Mouse (Mus musculus) embryonic facial prominence, embryonic 10.5 days (tissue): ENCODE measurements at regions not wholly inside any gene's neighbourhood (a gene's known extent, or its start where the extent isn't known, plus 50 kb on each side); places are given as distances from the start of the nearest gene placed in this dataset.

Experiments used
- DNase-seq: peaks from one replicate; pipeline ENCODE4 v3.0.0-alpha.2; 2017; ENCODE audit warnings: low spot score
- H3K27ac ChIP-seq: fragments of 300-500 bp; sonication (generic); replicated peaks from 2 replicates; pipeline ENCODE4 v1.5.1; 2016; ENCODE audit warnings: mild to moderate bottlenecking
- H3K27me3 ChIP-seq: fragments of 300-500 bp; sonication (generic); replicated peaks from 2 replicates; pipeline ENCODE4 v1.6.1; 2016; ENCODE audit warnings: low read depth, mild to moderate bottlenecking; ENCODE audit not compliant: poor library complexity, severe bottlenecking
- H3K36me3 ChIP-seq: fragments of 300-500 bp; sonication (generic); replicated peaks from 2 replicates; pipeline ENCODE4 v1.6.1; 2016; ENCODE audit warnings: mild to moderate bottlenecking, moderate library complexity
- H3K4me1 ChIP-seq: fragments of 300-500 bp; sonication (generic); 2 replicates; pipeline ENCODE4 v1.6.1; 2016
- H3K4me3 ChIP-seq: fragments of 300-500 bp; sonication (generic); 2 replicates; pipeline ENCODE4 v1.5.1; 2016; ENCODE audit warnings: mild to moderate bottlenecking, moderate library complexity
- H3K9me3 ChIP-seq: fragments of 300-500 bp; sonication (generic); 2 replicates; pipeline ENCODE4 v1.6.1; 2016; ENCODE audit warnings: mild to moderate bottlenecking
- WGBS: fragments of 180-500 bp; shearing (Covaris S2); methylation state at CpG from one replicate; pipeline ENCODE4 v1.1.7; 2016; 5-methylcytosine and 5-hydroxymethylcytosine counted together

GRCm38 (mm10) chr8:34614031-34614526 is 502.5 kb upstream of the Gm10131 start:
- Histone ChIP-seq H3K27me3 (no peaks in the 10 kb centered on the region), H3K4me3 (no peak overlapping the region), H3K4me1 (peaks cover 12% of the 10 kb centered on the region), H3K36me3 (no peaks in the 10 kb centered on the region), H3K27ac (no peak overlapping the region), H3K9me3 (no peaks in the 10 kb centered on the region)
- DNase-seq: no peak
- WGBS: 68% methylated on average over 10 of the region's 10 CpGs

GRCm38 (mm10) chr8:34613138-34613537 is 501.6 kb upstream of the Gm10131 start:
- H3K4me3 ChIP-seq: no peak overlapping the region
- H3K27me3 ChIP-seq: no peaks in the 10 kb centered on the region
- 88% methylated on average over 5 of the region's 5 CpGs for WGBS
- no peak for DNase-seq
- H3K27ac ChIP-seq: no peak overlapping the region
- H3K4me1 ChIP-seq: peaks cover 7% of the 10 kb centered on the region
- no peaks in the 10 kb centered on the region for H3K36me3 ChIP-seq
- H3K9me3 ChIP-seq: no peaks in the 10 kb centered on the region

DNA sequence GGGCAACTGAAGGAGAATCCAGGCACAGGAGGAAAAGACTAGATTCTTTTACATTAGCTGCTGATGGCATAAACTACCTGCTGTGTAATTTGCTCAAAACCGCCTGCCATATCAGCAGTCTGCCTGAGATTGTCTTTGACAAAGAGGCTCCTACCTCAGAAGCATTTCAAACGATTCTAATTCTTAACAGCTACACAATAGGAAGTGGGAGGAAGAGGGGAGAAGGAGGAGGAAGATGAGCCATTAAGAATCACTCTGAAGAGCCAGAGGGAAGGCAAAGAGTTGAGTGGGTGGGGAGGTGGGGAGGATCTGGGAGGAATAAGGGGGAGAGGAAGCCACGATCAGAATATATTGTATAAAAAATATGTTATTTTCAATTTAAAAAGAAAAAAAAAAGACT is 500.9 kb upstream of the Gm10131 start:
- peaks cover 4% of the 10 kb centered on the region; the same call in 1 of the 2 replicates for H3K4me1 ChIP-seq
- no peak for DNase-seq

DNA sequence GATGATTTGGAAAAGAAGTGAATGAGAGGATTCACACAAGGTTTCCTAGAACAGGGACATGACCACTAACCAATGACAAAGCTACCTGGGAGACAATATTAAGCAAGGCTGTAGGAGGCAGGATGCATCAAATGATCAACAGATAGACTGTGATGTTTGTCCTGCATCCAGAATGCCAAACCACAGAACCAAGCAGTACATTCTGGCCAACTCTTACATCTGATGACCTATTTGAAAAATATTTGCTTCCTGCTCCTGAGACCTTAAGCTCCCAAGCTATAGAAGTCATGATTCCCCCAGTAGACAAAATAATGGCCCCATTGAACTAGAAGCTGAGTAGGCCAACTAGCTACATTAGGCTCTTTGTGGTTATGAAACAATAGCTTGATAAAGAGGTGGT is 498.6 kb upstream of the Gm10131 start:
- DNase-seq: no peak
- no peak overlapping the region for H3K27ac ChIP-seq
- H3K36me3 ChIP-seq: no peaks in the 10 kb centered on the region
- H3K9me3 ChIP-seq: no peaks in the 10 kb centered on the region
- peaks cover 4% of the 10 kb centered on the region; the same call in 1 of the 2 replicates for H3K4me1 ChIP-seq
- no peaks in the 10 kb centered on the region for H3K27me3 ChIP-seq
- no peak overlapping the region for H3K4me3 ChIP-seq

More for the DNA sequence above, 500.9 kb upstream of the Gm10131 start:
- Histone ChIP-seq H3K9me3 (no peaks in the 10 kb centered on the region), H3K27ac (no peak overlapping the region), H3K4me3 (no peak overlapping the region), H3K27me3 (no peaks in the 10 kb centered on the region), H3K36me3 (no peaks in the 10 kb centered on the region)
- 70% methylated on average over 3 of the region's 3 CpGs for WGBS

DNA sequence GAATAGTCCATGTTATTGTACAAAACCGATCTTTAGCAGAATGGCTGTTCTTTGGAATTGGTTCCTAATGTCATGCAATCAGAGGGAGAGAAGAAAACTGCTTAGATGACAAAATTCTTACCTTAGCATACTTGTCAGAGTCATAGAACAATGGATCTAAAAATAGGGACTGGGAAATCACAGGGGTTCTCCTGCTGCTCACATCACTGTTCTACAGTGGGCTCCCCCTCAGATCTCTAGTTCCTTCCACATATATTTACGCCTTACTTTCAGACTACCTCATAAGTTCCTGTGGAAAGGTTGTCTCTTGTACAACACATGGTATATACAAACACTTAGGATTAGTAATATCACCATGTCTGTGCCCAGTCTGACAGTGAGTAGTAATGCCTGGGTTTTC is 495.9 kb upstream of the Gm10131 start:
- Histone ChIP-seq H3K4me1 (no peaks in the 10 kb centered on the region), H3K27me3 (no peaks in the 10 kb centered on the region)

GRCm38 (mm10) chr8:34605031-34605430 is 493.5 kb upstream of the Gm10131 start:
- no peak overlapping the region for H3K27ac ChIP-seq
- H3K4me3 ChIP-seq: no peak overlapping the region
- no peaks in the 10 kb centered on the region for H3K9me3 ChIP-seq
- peaks cover 5% of the 10 kb centered on the region; the same call in 1 of the 2 replicates for H3K27me3 ChIP-seq
- H3K4me1 ChIP-seq: no peaks in the 10 kb centered on the region
- WGBS: 89% methylated on average over 2 of the region's 2 CpGs
- DNase-seq: no peak
- no peaks in the 10 kb centered on the region for H3K36me3 ChIP-seq

More for the DNA sequence above, 495.9 kb upstream of the Gm10131 start:
- no peaks in the 10 kb centered on the region for H3K9me3 ChIP-seq
- no peak overlapping the region for H3K4me3 ChIP-seq
- H3K36me3 ChIP-seq: no peaks in the 10 kb centered on the region
- 92% methylated on average over 2 of the region's 2 CpGs for WGBS
- DNase-seq: no peak
- H3K27ac ChIP-seq: no peak overlapping the region

DNA sequence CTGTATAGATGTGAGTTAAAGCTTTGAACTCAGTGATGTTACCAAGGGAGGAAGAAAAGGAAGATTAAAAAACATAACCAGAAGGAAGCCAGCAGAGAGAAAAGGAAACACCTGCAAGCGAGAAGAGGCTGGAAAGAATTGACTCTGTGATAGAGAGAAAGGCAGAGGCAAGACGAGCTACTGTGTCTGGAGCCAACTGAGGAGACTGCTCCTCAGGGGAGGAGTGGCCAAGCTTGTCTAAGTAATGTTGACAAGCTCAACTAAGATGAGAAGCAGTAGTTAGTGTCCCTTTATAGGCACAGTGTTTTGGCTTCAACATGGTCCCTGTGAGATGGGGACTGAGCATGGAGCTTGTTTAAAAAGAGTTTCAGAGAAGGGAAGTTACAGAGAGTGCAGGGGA is 493.0 kb upstream of the Gm10131 start:
- Histone ChIP-seq H3K4me1 (no peaks in the 10 kb centered on the region), H3K36me3 (no peaks in the 10 kb centered on the region), H3K27me3 (peaks cover 5% of the 10 kb centered on the region; the same call in 1 of the 2 replicates), H3K27ac (no peak overlapping the region), H3K9me3 (no peaks in the 10 kb centered on the region), H3K4me3 (no peak overlapping the region)
- DNase-seq: no peak
- 68% methylated on average over 2 of the region's 2 CpGs for WGBS

DNA sequence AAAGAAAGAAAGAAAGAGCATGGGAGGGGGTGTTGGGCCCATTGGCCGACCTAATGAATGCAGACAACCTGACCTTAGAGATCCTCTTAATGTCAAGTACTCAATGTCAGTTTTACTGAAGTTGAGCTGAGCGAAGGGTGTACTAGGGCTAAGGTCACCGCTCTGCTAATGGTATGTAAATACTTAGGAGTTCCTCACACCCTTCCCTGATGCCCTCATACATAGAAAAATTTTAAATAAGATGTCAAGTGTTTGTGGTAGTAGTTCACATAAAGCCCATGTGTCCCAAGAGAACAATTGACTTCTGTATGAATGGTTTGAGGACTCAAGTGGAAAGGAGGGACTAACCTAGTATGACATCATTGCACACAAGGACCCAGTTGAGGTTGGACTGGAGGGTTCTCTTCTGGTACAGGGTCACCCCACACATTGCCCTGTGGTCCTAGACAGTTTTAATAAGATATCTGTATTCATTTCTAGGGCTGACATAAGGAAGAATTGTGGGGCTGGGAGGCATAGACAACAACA is 490.0 kb upstream of the Gm10131 start:
- Histone ChIP-seq H3K27ac (no peak overlapping the region), H3K4me3 (no peak overlapping the region), H3K4me1 (no peaks in the 10 kb centered on the region), H3K27me3 (peaks cover 9% of the 10 kb centered on the region; the same call in 1 of the 2 replicates), H3K9me3 (no peaks in the 10 kb centered on the region), H3K36me3 (no peaks in the 10 kb centered on the region)
- 76% methylated on average over 3 of the region's 3 CpGs for WGBS
- DNase-seq: no peak

DNA sequence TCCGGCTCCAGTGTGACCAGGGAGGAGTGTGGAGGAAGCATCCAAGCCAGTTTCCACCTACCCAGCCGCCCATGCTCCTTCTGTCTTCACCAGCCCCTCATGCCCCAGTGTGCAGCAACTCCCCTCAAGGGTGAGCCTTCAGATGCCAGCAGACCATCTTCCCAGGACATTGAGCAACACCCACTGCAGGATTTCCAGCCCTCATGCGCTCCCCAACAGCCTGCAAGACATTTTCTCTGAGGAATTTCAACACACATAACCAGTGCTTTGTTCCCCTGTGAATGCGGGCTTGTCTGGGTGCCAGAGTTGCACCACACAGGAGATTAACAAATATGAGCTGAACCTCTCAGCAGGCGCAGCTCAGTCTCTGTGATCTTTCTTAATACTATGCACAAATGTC is 489.3 kb upstream of the Gm10131 start:
- H3K27me3 ChIP-seq: peaks cover 9% of the 10 kb centered on the region; the same call in 1 of the 2 replicates
- H3K9me3 ChIP-seq: no peaks in the 10 kb centered on the region
- no peak overlapping the region for H3K27ac ChIP-seq
- no peaks in the 10 kb centered on the region for H3K4me1 ChIP-seq
- 66% methylated on average over 5 of the region's 5 CpGs for WGBS
- H3K36me3 ChIP-seq: no peaks in the 10 kb centered on the region
- DNase-seq: no peak
- H3K4me3 ChIP-seq: no peak overlapping the region

DNA sequence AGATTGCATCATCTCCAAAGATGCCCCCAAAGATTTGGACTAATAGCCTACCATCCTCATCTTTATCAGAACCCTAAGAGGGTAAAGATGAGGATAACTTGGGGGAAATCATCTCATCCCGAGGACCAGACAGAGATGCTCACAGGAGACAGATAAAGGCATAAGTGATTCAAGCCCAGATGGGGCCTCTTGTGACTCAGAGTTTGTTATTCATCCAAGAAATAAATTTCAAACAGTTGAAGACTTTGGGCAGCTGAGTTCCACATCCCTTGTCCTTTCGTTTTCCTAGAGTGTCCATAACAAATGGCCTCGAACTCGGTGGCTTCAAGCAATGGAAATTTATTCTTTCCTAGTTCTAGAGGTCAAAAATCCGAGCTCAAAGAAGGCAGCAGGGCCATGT is 485.1 kb upstream of the Gm10131 start:
- no peak for DNase-seq
- Histone ChIP-seq H3K4me3 (no peak overlapping the region), H3K27ac (no peak overlapping the region), H3K9me3 (no peaks in the 10 kb centered on the region), H3K36me3 (no peaks in the 10 kb centered on the region), H3K4me1 (no peaks in the 10 kb centered on the region), H3K27me3 (peaks cover 9% of the 10 kb centered on the region; the same call in 1 of the 2 replicates)
- WGBS: 78% methylated on average over 5 of the region's 5 CpGs

DNA sequence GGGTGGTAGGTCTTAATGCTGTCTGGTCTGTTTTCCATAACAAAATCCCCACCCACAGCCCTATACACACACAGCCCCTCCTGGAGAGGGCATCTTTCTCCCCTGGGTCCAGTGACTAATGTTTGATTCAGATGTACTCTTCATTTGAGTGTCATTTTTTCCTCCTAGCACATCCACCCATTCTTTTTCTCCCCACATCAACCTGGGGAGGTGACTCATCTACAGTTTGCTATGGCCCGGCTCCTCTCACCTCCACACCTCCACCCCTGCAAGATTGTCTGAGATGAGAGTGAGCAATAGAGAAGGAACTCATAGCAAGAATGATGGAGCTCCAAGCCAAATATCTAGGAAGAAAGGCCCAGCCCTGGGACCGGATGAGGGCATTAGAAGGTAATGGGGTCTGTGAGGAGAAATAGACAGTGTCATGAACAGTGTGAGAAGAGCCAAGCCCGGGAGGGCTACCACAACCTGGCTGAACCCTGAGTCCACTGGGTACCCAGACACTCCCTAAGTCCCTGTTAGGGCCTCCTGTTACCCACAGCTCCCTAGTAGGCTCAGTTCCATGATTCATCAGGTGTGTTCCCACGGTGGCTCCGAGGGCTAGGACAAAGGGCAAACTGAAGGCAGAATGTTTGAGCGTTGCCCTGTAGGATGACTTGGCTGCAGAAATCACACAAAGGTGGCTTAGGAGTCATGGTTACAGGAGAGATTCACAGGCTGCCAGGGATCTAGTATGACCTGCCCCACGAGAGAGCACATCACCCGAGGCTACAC is 479.6 kb upstream of the Gm10131 start:
- Histone ChIP-seq H3K4me3 (no peak overlapping the region), H3K9me3 (no peaks in the 10 kb centered on the region), H3K27me3 (no peaks in the 10 kb centered on the region), H3K27ac (no peak overlapping the region), H3K4me1 (no peaks in the 10 kb centered on the region), H3K36me3 (no peaks in the 10 kb centered on the region)
- no peak for DNase-seq
- WGBS: 89% methylated on average over 8 of the region's 8 CpGs

GRCm38 (mm10) chr8:34578043-34578442 is 466.5 kb upstream of the Gm10131 start:
- Histone ChIP-seq H3K36me3 (no peaks in the 10 kb centered on the region), H3K4me3 (no peak overlapping the region), H3K27ac (no peak overlapping the region), H3K4me1 (peaks cover 11% of the 10 kb centered on the region), H3K27me3 (no peaks in the 10 kb centered on the region), H3K9me3 (no peaks in the 10 kb centered on the region)
- WGBS: 20% methylated on average over 4 of the region's 4 CpGs
- no peak for DNase-seq

GRCm38 (mm10) chr8:34574009-34574408 is 462.5 kb upstream of the Gm10131 start:
- Histone ChIP-seq H3K36me3 (no peaks in the 10 kb centered on the region), H3K9me3 (no peaks in the 10 kb centered on the region), H3K4me1 (peaks cover 16% of the 10 kb centered on the region), H3K4me3 (no peak overlapping the region), H3K27ac (no peak overlapping the region), H3K27me3 (no peaks in the 10 kb centered on the region)
- no peak for DNase-seq
- 76% methylated on average over 3 of the region's 3 CpGs for WGBS
